Comparison of ENCODE assay signal across 9 mouse cellular contexts in the genomic region with DNA sequence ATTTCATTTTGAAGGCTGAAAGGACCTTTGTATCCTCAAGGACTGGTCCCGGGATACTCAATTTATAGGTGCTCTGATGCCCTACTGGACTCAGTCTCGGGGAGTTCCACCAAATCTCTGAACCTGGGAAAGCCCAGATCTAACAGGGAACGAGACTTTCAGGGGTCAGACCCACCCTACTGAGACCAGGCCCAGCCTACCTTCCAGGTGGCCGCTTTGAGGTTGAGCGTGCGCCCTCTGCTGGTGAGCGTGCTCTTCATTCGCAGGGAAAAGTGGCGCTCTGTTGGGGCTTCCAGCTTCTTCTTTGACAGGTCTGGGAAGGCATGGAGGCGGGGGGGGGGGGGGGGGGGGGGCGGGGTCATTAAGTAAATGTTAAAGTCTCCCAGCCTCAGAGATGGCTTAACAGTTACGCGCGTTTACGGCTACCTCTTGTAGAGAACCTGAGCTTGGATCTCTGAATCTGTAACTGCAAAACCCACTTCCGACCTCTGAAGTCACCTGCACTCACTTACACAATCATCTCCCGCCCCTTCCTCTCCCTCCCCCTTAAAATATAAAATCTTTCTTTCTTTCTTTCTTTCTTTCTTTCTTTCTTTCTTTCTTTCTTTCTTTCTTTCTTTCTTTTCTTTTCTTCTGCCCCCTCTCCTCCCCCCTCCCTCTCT. TPM values are rescaled to one million over a fixed set of nuclear protein-coding genes. Genes with fewer than 3 reads are reported as not detected.
DNase-seq lines count a peak whose midpoint lies in the region; ATAC-seq and TF ChIP-seq lines count a peak whose summit lies in the region.
"Had no signal": no experiment of that assay in that cellular context is flagged by ENCODE, and none has a peak within 500 bp of the region (broad histone marks: within the 10 kb centered on the region; RNA-seq: fewer than 3 reads in every experiment).

No protein-coding gene starts in this region.

- TF ChIP-seq POLR2A in cortical plate, adult 2 months (IDR thresholded peaks at IDR 0.05; ENCODE audit: extremely low read depth, insufficient read depth, low read length), result no peak

- no peak overlapping the region for H3K9ac ChIP-seq in heart, embryonic 15.5 days
- H3K9ac ChIP-seq: neural tube, embryonic 12.5 days had no signal

- H3K4me2 ChIP-seq in heart, embryonic 15.5 days, result no peak overlapping the region
- H3K4me2 ChIP-seq: neural tube, embryonic 12.5 days had no signal

- peaks cover 2% of the 10 kb centered on the region; the same call in 1 of the 2 replicates for H3K4me1 ChIP-seq in cortical plate, adult 2 months (ENCODE audit: control insufficient read depth, insufficient read depth, low read length)
- H3K4me1 ChIP-seq in heart, embryonic 15.5 days (replicated peaks), result peaks cover 9% of the 10 kb centered on the region

- no peaks in the 10 kb centered on the region for H3K27me3 ChIP-seq in heart, embryonic 15.5 days

- H3K36me3 ChIP-seq in heart, embryonic 15.5 days, result peaks cover 69% of the 10 kb centered on the region
- H3K36me3 ChIP-seq: neural tube, embryonic 12.5 days had no signal

- H3K4me3 ChIP-seq in cortical plate, adult 2 months (ENCODE audit: insufficient read depth, low read length), result no peak overlapping the region
- H3K4me3 ChIP-seq in heart, embryonic 15.5 days, result no peak overlapping the region
- H3K4me3 ChIP-seq: neural tube, embryonic 12.5 days had no signal

- DNase-seq in layer of hippocampus, postnatal 10 days (ENCODE audit: low spot score in 2 of 2), result peak; percentile 66 to 74
- DNase-seq in layer of hippocampus, adult 9-10 months (ENCODE audit: low spot score), result no peak
- peak; percentile 50 for DNase-seq in T-cell, adult 2 months (ENCODE audit: low spot score)
- DNase-seq in kidney, postnatal 4 days, result peak; percentile 84 to 87
- DNase-seq in thymus, postnatal 0 days (ENCODE audit: low spot score), result peak; percentile 59

- peak; percentile 32; the same call in 1 of the 2 replicates for ATAC-seq in heart, embryonic 15.5 days (replicated peaks; ENCODE audit: insufficient number of reproducible peaks, insufficient read depth, low FRiP score, low read depth)
- peak; percentile 56; the same call in 1 of the 2 replicates for ATAC-seq in megakaryocyte-erythroid progenitor cell, adult 5-6 weeks (replicated peaks; ENCODE audit: low FRiP score, low TSS enrichment, poor library complexity, severe bottlenecking)

- 18% methylated on average over 15 of the region's 17 CpGs for WGBS in heart, embryonic 15.5 days

- TF ChIP-seq CTCF in cortical plate, adult 2 months (IDR thresholded peaks at IDR 0.05; ENCODE audit: extremely low read depth, insufficient read depth, low read length), result peak; percentile 68

- no peak overlapping the region for H3K27ac ChIP-seq in cortical plate, adult 2 months (ENCODE audit: insufficient read depth, low read length)
- no peak overlapping the region for H3K27ac ChIP-seq in heart, embryonic 15.5 days
- H3K27ac ChIP-seq: neural tube, embryonic 12.5 days had no signal

- no peaks in the 10 kb centered on the region for H3K9me3 ChIP-seq in heart, embryonic 15.5 days (replicated peaks)
- H3K9me3 ChIP-seq: neural tube, embryonic 12.5 days had no signal

RNA-seq across cellular contexts. Expression of a gene that starts 11.2 kb away (rescaled TPM):
- total RNA-seq in layer of hippocampus, postnatal 10 days (2021), result 10 to 100 TPM in 1 of 2 experiments, 1 to 10 TPM in 1; 7.4 to 10.1 TPM
- 3.3 and 4.0 TPM in 2 replicates for polyA plus RNA-seq in cortical plate, adult 2 months (2012; rRNA removed)
- 36.4 and 44.0 TPM in 2 replicates for polyA plus RNA-seq in heart, embryonic 15.5 days (2015; fragmentation: Nextera tagmentation; extraction: Ambion mirVana)
- total RNA-seq in megakaryocyte-erythroid progenitor cell, adult 5-6 weeks (2014; fragmentation: Nextera tagmentation), result 22.8 and 39.3 TPM in 2 replicates
- total RNA-seq in megakaryocyte-erythroid progenitor cell, adult 5-6 weeks (2017), result 2.9 and 3.7 TPM in 2 replicates
- 1.5 and 2.4 TPM in 2 replicates for polyA plus RNA-seq in thymus, postnatal 0 days (2015; fragmentation: Nextera tagmentation; extraction: Ambion mirVana)

RNA-seq across cellular contexts. Expression of a gene that starts 22.8 kb away (rescaled TPM):
- 1 to 10 TPM; 4.1 to 5.0 TPM for total RNA-seq in layer of hippocampus, postnatal 10 days (2021)
- 2.9 and 3.0 TPM in 2 replicates for polyA plus RNA-seq in cortical plate, adult 2 months (2012; rRNA removed)
- 0.08 and 0.16 TPM in 2 replicates for polyA plus RNA-seq in heart, embryonic 15.5 days (2015; fragmentation: Nextera tagmentation; extraction: Ambion mirVana)
- total RNA-seq in megakaryocyte-erythroid progenitor cell, adult 5-6 weeks (2014; fragmentation: Nextera tagmentation), result 0.11 TPM in 1 of 2 replicates, not detected in the other
- 1.1 TPM in 1 of 2 replicates, not detected in the other for total RNA-seq in megakaryocyte-erythroid progenitor cell, adult 5-6 weeks (2017)
- 0.05 and 0.08 TPM in 2 replicates for polyA plus RNA-seq in thymus, postnatal 0 days (2015; fragmentation: Nextera tagmentation; extraction: Ambion mirVana)

RNA-seq across cellular contexts. Expression of a gene that starts 23.3 kb away (rescaled TPM):
- 100 to 1,000 TPM; 142 to 148 TPM for total RNA-seq in layer of hippocampus, postnatal 10 days (2021)
- polyA plus RNA-seq in cortical plate, adult 2 months (2012; rRNA removed), result 263 and 268 TPM in 2 replicates
- polyA plus RNA-seq in heart, embryonic 15.5 days (2015; fragmentation: Nextera tagmentation; extraction: Ambion mirVana), result 82.5 and 99.2 TPM in 2 replicates
- 148 and 150 TPM in 2 replicates for total RNA-seq in megakaryocyte-erythroid progenitor cell, adult 5-6 weeks (2014; fragmentation: Nextera tagmentation)
- 58.8 and 82.4 TPM in 2 replicates for total RNA-seq in megakaryocyte-erythroid progenitor cell, adult 5-6 weeks (2017)
- polyA plus RNA-seq in thymus, postnatal 0 days (2015; fragmentation: Nextera tagmentation; extraction: Ambion mirVana), result 120 TPM in 2 replicates

RNA-seq across cellular contexts. Expression of a gene that starts 58.6 kb away (rescaled TPM):
- 1 to 10 TPM; 3.7 to 4.4 TPM for total RNA-seq in layer of hippocampus, postnatal 10 days (2021)
- polyA plus RNA-seq in cortical plate, adult 2 months (2012; rRNA removed), result 1.8 and 1.9 TPM in 2 replicates
- 28.1 and 34.0 TPM in 2 replicates for polyA plus RNA-seq in heart, embryonic 15.5 days (2015; fragmentation: Nextera tagmentation; extraction: Ambion mirVana)
- 0.79 and 2.7 TPM in 2 replicates for total RNA-seq in megakaryocyte-erythroid progenitor cell, adult 5-6 weeks (2014; fragmentation: Nextera tagmentation)
- total RNA-seq in megakaryocyte-erythroid progenitor cell, adult 5-6 weeks (2017), result 1.1 and 5.3 TPM in 2 replicates
- 3.7 and 4.7 TPM in 2 replicates for polyA plus RNA-seq in thymus, postnatal 0 days (2015; fragmentation: Nextera tagmentation; extraction: Ambion mirVana)
